Mouse (Mus musculus): ENCODE data around the gene Pfdn4. TPM values are rescaled to one million over a fixed set of nuclear protein-coding genes. Genes with fewer than 3 reads are reported as not detected.

Gene Pfdn4
- polyA plus RNA-seq (2015; fragmentation: Nextera tagmentation; extraction: Ambion mirVana), result 107 and 186 TPM in 2 replicates

DNA sequence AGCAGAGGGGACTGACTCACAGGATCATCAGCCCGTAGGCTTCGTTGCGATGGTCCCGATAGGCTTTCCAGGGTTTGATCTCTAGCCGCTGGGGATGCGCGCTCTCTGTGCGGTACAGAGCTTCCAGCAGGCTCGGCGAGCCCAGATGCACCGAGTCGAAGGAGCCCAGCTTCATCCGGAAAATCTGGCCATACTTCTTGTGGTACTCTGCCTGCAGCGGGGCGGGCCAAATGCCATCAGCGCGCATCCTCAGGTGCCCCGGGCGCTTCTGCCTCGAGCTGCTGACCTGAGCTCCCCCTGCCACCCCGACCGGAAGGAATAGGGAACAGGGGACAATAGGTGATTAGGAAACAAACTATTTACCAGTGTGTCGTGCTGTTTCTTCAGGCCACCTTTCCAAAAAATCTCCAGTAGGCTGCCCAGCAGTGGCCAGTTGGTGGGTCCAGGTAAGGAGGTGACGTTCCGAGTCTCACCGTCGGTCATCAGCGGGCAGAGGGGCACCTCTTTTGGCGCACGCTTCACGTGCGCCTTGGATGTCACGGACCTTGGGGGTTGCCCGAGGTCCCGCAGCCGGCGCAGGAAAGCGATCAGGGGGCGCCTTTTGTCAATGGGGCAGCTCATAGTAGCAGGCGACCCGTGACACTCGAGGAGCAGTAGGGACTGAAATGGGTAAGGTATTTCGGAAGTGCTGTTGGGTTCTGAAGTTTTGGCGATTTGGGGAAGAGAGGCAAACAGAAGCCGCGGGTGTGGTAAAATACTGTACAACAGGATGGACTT is at the start of gene Pfdn4:
Gene Pfdn4, plus strand, starts transcription at position 275 of the 777 bp plus-strand sequence.

DNA sequence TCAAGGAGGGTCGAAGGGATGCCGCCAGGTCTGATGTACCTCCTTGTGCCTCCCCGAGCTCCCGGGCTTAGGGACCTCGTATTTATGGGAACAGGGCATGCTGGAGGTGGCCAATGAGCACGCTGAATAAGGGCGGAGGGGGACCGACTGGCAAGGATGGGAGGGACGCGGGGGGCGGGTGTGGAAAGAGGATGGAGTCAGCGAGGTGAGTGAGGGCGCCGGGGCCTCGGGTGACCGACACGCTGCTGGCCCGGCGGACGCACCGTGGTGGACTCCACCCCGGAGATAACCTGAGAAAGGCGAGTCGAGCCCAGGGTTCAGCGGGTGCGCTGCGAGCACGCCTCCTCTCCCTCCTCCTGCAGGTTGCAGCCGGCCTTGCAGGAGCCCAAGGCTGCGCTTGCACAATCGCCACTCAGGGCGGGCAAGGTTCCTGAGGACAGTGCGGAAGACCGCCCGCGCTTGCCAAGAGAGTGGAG is 901 bp downstream of the Pfdn4 start, which contains the start of gene Cyp24a1:
Gene Cyp24a1, minus strand, starts transcription at position 55 of the 476 bp plus-strand sequence.

Other genes with a start within 250 kb of the Pfdn4 start
- gene Bcas1, start 68.6 kb upstream of the Pfdn4 start, polyA plus RNA-seq (2015; fragmentation: Nextera tagmentation; extraction: Ambion mirVana), result 0.55 and 1.3 TPM in 2 replicates
- 0.10 TPM in 1 of 2 replicates, not detected in the other for gene Cyp24a1, start 717 bp downstream of the Pfdn4 start, polyA plus RNA-seq (2015; fragmentation: Nextera tagmentation; extraction: Ambion mirVana)
- gene 4930470P17Rik, start 105.6 kb downstream of the Pfdn4 start, polyA plus RNA-seq (2015; fragmentation: Nextera tagmentation; extraction: Ambion mirVana), result not detected in 2 replicates
- 2.0 and 2.7 TPM in 2 replicates for gene Dok5, start 235.4 kb downstream of the Pfdn4 start, polyA plus RNA-seq (2015; fragmentation: Nextera tagmentation; extraction: Ambion mirVana)

Measured in adrenal gland, postnatal 0 days (tissue).